Mouse (Mus musculus) kidney, adult 8-10 months (tissue): ENCODE measurements at regions not wholly inside any gene's neighbourhood (a gene's known extent, or its start where the extent isn't known, plus 50 kb on each side); places are given as distances from the start of the nearest gene placed in this dataset.

ENCODE experiments used
- DNase-seq, 2 experiments: peaks; one replicate each; pipeline ENCODE4 v3.0.0; 2022

GRCm38 (mm10) chr2:159032147-159032546, 237.5 kb downstream of the Dhx35 start:
- DNase-seq: no peak

GRCm38 (mm10) chr2:159039916-159040315, 245.3 kb downstream of the Dhx35 start:
- no peak for DNase-seq

- peak; percentile 4 to 38 for DNase-seq
Measured at GRCm38 (mm10) chr2:159053534-159053933, 258.9 kb downstream of the Dhx35 start.

- peak; percentile 32 to 63 for DNase-seq
Measured at GRCm38 (mm10) chr2:159053936-159054335, 259.3 kb downstream of the Dhx35 start.

GRCm38 (mm10) chr2:159054451-159054850, 259.8 kb downstream of the Dhx35 start:
- no peak for DNase-seq

GRCm38 (mm10) chr2:159055780-159056179, 261.2 kb downstream of the Dhx35 start:
- no peak for DNase-seq

- DNase-seq: no peak
Measured at GRCm38 (mm10) chr2:159056960-159057359, 262.4 kb downstream of the Dhx35 start.

- DNase-seq: no peak
Measured at GRCm38 (mm10) chr2:159057506-159057905, 262.9 kb downstream of the Dhx35 start.

GRCm38 (mm10) chr2:159062266-159062665, 267.7 kb downstream of the Dhx35 start:
- DNase-seq: no peak

GRCm38 (mm10) chr2:159062666-159063065, 268.1 kb downstream of the Dhx35 start:
- no peak for DNase-seq

GRCm38 (mm10) chr2:159064403-159064970, 269.9 kb downstream of the Dhx35 start:
- DNase-seq: no peak

- DNase-seq: peak in 1 of 2 experiments; percentile 6
Measured at GRCm38 (mm10) chr2:159067506-159067905, 272.9 kb downstream of the Dhx35 start.

GRCm38 (mm10) chr2:159068303-159069020, 273.9 kb downstream of the Dhx35 start:
- peak; percentile 36 to 59 for DNase-seq

GRCm38 (mm10) chr2:159069180-159069579, 274.6 kb downstream of the Dhx35 start:
- peak; percentile 66 to 85 for DNase-seq

- no peak for DNase-seq
Measured at GRCm38 (mm10) chr2:159072997-159073690, 278.5 kb downstream of the Dhx35 start.

- no peak for DNase-seq
Measured at GRCm38 (mm10) chr2:159079836-159080235, 285.2 kb downstream of the Dhx35 start.

GRCm38 (mm10) chr2:159080784-159081544, 286.4 kb downstream of the Dhx35 start:
- no peak for DNase-seq

- no peak for DNase-seq
Measured at GRCm38 (mm10) chr2:159086836-159087235, 292.2 kb downstream of the Dhx35 start.

- DNase-seq: no peak
Measured at GRCm38 (mm10) chr2:159088196-159088595, 293.6 kb downstream of the Dhx35 start.

GRCm38 (mm10) chr2:159096667-159097066, 302.1 kb downstream of the Dhx35 start:
- DNase-seq: peak; percentile 7 to 14

- DNase-seq: no peak
Measured at GRCm38 (mm10) chr2:159134042-159134441, 339.4 kb downstream of the Dhx35 start.

GRCm38 (mm10) chr2:159138603-159139002, 344.0 kb downstream of the Dhx35 start:
- no peak for DNase-seq

GRCm38 (mm10) chr2:159145980-159146379, 351.4 kb downstream of the Dhx35 start:
- no peak for DNase-seq
